Mouse (Mus musculus) kidney, postnatal 4 days (tissue): ENCODE measurements around the gene Clic1.

Experiments
- DNase-seq, 2 experiments: peaks; one replicate each; pipeline ENCODE4 v3.0.0; 2021; ENCODE audit warnings: mixed read lengths in 2 of 2

The Clic1 gene

DNA sequence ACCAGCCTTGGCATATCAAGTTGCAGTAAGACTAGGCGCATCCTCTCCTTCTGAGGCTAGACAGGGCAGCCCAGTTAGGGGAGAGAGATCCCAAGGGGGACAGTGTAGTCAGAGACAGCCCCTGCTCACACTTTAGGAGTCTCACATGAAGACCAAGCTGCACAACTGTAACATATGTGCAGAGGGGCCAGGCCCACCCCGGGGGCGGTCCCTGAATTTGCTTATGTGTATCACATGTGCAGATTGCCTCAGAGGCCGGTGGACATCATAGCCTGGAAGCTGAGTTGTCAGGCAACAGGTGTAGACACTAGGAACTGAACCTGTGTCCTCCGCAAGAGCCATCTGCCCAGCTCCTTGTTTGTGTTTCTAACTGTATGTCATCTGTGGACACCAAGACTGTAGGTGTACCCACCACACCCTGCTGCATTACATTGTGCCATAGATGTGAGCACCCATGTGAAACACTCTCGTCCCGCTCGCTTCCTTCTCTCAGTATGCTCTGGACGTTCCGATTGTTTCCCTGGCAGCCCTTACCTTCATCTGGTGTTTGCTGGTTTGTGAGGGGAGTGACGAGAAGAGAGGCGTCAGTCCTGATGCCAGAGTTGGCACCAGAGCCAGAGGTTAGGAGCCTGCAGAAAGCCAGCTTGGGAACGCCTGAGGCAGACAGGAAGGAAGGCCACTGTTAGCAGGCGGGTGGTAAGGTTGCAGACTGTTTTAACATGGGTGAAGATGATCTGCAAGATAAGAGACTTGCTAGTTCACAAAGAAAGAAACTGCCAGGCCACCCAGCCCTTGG is 42.8 kb downstream of the Clic1 start:
- DNase-seq: no peak

DNA sequence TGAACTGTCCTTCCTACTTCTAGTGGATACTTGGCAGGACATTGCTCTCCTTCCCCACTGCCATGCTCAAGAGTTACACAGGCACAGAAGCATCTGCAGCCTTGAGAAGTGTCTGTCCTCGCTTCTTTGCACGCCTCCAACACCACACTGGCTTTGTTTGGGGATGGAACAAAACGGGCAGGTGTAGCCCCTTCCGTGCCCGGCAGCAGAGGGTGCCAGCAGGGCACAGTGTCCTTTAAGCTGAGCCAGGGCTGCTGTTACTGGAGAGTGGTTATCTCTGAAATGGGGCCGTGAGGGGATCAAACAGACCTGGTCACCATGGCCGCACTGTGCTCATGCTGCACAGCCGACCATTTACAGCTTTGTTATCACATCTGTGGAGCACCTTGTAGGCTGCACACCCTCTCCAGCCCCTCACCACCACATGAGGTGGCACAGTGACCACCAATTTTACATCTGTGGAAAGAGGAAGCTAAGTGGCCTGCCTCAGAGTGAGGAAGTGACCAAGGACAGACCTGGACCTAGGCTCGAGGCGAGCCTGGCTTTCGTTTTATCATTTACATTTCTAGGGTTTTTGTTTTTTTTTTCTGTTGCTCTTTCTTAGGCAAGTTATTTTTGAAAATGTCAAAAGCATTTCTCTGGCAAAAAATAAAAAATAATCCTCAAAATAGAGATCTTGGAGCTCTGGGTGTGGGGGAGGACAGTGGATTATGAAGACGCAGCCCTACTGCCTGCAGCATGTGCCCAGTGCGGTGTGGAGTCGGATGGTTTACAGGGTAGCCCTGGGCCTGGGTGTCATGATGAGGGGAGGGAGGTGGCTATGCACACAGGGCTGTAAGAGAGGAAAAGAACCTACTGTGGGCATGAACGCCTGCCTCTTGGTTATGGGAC is 45.0 kb downstream of the Clic1 start:
- DNase-seq: no peak

DNA sequence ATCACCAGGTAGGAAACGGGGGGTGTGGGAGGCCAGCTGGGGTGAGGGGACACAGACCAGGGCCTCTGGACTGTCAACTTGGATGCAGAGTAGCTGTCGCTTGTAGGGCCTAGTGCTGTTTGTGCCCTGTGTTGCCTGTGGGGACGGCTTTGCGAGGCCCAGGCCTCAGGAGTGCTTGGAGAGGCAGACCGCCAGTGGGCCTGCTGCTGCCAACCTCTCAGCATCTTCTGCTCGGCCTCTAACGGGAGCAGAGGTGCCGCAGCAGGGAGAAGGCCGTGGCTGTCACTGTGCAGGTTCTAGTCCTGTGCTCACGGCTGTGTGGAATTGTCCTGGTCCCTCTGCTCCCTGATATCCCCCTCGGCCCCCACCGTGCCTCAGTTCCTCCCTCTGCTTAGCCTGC is 46.8 kb downstream of the Clic1 start:
- DNase-seq: no peak

DNA sequence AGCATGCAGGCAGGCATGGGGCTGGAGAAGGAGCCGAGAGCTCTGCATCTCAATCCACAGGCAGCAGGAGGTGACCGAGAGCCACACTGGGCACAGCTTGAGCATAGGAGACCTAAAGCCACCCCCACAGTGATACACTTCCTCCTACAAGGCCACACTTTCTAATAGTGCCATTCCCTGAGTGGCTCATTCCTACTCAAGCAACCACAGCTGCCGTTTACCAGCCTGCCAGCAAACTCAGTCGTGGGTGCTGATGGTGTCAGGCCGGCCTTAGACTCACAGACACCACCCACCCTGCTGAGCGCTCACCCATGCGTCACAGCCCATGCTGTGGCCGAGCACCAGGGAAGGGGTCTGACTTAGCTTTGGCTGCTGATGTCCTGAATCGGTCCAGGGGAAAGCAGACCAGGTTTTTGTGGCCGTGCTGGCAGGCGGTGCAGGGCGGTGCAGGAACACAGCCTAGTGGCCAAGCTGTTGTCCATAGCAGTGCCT is 47.4 kb downstream of the Clic1 start:
- DNase-seq: peak; percentile 69 to 75

DNA sequence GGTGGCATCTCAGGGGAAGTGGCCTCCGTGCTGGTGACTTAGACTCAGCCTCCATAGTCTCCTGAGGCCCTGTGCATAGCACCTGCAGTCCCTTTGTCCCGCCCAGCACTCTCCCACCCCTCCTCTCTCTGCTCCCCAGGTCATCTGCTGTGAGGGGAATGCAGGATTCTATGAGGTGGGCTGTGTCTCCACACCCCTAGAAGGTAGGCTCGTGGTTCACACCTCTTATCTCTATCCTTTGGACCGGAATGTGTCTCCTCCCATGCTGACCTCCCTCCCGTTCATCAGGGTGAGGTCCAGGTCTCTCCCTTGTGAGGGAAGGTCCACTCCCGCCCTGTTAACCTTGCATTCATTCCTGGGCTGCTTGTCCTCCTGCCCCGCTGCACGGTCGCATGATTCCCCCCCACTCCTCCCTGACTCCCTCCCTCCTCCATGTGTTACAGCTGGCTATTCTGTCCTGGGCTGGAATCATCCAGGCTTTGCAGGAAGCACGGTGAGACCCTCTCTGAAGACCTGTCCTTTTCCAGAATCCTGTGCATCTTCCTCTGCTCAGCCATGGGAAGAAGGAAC is 50.5 kb downstream of the Clic1 start:
- DNase-seq: peak; percentile 60 to 78

DNA sequence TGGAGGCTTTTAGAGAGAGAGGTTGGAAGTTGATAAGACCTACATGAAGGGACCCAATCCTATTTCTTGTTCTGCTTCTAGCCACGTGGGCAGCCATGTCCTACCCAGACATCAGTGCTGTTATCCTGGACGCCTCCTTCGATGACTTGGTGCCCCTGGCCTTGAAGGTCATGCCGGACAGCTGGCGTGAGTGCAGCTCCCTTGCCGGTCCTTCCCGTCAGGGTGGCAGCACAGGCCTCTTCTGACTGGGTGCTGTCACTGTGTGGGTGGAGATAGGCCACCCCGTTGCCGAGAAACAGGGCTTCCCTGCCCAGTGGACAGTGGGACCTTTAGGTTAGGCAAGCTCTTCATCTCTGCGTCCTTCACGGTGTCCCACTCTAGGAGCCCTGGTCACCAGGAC is 51.4 kb downstream of the Clic1 start:
- no peak for DNase-seq

DNA sequence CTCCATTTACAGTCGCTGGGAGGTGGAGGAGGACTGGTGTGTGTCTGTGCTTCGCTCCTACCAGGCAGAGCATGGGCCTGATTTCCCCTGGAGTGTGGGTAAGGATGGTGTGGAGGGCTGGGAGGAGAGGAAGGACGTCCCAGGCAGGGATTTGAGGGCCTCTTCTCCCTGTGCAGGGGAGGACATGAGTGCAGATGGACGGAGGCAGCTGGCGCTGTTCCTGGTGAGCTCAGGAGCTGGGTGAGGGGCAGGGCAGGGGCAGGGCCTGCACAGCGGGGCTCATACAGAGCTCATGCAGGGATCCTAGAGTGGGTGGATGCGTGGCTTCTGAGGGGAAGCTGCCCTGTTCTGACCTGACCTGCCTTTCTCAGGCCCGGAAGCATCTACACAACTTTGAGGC is 52.5 kb downstream of the Clic1 start:
- DNase-seq: no peak

DNA sequence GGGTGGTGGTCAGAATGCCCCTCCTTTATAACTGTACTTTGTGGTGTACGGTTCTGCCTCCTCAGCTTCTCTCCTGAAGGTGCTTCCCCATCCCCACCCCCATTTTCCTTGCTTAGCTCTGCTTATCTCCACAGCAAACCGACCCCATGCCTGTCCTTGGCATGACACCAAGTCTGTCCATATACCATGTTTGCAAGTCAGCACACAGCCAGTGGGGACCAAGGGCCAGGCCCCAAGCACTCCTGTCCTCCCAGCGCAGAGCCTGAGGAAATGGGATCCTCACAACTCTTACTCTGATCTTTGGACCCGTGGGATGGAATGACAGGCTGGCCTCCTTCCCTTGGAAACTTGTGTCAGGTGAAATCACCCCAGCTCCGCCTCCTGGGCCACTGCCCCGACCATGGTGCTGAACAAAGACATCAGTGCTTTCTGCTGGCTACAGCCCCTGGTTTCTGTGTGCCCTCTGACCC is 53.5 kb downstream of the Clic1 start:
- DNase-seq: peak; percentile 52 to 68

DNA sequence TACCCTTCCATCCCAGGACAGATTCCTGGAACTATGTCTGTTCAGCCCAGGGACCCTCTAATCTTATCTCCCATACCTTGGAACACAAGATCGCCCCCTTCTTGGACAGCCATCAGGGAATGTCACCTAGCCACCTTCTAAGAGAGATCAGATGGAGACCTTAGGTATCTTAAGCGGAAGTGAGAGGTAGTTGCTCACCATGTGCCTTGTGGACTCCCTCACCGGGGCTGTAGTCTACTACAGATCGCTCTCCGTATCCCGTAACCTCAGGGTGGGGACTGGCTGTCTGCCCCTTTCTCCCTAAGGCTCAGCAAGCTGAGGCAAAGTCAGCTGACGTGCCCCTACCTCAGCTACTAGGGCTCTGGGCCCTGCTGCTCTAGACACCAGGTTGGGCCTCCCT is 54.3 kb downstream of the Clic1 start:
- DNase-seq: no peak

DNA sequence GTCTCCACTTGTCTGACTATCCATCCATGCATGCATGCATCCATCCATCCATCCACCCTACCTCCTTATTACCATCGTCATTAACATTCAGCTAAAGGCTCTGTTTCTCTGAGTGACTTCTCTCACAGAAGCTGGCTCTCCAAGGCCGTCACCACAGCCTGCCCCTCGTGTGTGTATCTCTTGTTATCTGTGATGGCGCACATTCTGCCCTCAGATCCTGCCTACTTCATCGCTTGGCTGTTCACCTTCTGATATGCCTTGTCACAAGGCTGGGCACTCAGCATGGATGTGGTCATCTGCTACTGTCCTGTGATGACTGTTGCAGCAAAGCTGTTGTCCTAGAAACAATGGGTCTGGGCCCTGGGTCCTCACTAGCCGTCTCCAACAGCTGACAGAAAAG is 55.0 kb downstream of the Clic1 start:
- DNase-seq: no peak

DNA sequence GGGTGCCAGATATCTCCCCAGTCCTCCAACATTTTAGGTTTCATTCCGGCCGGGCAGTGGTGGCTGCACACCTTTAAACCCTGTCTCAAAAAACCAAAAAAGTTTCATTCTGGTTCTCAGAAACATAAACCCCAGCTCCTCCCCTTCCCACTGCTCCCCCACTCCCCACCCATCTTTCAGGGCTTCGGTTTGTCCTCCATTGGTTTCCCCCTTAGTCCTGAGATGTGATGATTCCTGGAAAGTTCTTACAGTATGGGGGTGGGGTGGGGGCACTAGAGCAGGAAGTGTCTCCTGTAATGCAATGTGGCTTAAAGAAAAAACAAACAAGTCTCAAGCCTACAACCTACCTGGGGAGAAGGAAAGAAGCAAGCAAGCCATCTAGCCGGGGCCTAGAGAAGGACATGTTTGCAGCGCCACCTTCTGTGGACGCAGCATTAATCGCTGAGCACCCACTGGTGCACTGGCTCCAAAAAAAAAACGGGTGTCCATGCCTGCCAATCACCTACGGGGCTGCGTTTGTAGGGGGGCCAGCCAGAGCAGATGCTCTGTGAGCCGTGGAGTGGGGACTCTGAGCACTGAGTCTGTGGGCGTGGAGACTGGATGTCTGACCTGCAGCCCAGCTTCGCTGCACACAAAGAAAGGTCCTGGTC is 56.1 kb downstream of the Clic1 start:
- DNase-seq: peak; percentile 69 to 82

DNA sequence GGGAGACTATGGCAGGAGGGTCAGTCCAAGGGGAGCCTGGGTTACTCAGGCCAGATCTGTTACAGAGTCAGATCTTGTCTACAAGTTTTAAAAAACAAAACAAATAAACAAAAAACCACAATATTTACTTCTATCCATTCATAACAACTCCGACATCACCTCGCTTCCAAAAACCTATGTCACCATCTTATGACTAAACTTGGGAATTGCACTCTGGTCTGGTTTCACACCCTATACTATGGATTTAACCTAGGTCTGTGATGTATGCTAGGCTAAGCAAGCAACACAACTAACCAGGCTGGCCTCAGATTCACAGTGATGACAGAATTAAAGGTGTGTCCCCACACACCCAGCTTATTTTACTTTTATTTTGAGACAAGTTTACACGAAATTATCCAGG is 56.8 kb downstream of the Clic1 start:
- DNase-seq: no peak

DNA sequence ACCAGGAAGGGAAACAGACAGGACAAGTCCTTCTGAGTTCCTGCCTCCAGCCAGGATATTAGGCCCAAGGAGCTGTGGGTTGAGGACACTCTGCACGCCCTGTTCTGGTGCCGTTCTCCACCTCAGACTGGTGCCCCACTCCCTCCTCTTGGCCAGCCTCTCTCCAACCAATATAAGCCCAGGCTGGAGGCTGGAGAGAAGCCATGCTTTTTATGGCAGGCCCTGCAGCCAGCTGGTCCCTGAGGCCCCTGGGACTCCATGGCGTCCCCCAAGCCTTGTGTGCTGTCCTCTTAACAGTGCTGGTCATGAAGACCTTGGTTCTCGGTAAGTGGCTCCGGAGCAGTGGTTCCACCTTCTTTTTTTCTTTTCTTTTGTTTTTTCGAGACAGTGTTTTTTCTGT is 58.3 kb downstream of the Clic1 start, which contains the start of gene Ly6g5c:
Ly6g5c (plus strand) TSS at position 183 of the 400 bp plus-strand sequence.
- no peak for DNase-seq
